Mouse (Mus musculus): Measurements from ENCODE around the gene Slc6a1. TPM values are rescaled to one million over a fixed set of nuclear protein-coding genes. Genes with fewer than 3 reads are reported as not detected.

The Slc6a1 gene
- total RNA-seq, 2 experiments from 2014 or later: 303 to 326 TPM

DNA sequence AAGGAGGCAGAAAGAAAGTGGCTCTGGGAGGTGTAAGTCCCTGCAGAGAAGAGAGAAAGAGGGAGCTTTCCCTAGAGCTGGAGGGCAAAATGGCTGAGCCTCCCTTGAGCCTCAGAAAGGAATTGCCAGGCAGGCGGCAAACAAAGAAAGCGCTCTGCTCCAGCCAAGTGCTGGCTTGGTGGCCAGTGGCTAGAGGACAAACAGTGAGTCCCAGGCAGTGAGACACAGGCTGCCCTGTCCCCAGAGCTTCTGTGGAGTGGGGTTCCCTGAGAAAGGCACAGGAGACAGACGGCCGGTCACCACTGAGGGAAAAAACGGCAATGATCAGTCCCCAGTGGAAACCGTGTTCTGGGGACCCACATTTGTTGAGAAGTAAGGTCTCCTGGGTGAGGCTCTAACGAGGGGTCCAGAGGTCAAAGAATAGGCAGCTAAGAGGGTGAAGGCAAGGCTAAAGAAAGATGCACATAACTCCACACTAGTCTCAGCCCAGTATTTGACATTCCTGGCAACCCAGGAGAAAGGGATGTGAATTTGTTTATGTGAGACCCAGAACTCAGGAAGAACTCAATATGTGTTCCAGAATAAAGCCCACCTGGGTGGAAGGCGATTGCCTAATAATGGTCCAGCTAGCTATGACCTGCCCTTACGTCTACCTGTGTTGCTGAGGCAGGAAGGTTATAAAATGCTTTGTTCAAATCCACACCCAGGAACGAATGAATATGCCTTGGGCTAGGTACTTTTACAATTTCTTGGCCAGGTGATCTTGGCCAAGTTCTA lies 1.7 kb downstream of the Slc6a1 start:
- intact Hi-C loops (cut with DNase I): no loop called here
- peak; percentile 60 to 62 for DNase-seq (ENCODE audit: low spot score in 2 of 2)

DNA sequence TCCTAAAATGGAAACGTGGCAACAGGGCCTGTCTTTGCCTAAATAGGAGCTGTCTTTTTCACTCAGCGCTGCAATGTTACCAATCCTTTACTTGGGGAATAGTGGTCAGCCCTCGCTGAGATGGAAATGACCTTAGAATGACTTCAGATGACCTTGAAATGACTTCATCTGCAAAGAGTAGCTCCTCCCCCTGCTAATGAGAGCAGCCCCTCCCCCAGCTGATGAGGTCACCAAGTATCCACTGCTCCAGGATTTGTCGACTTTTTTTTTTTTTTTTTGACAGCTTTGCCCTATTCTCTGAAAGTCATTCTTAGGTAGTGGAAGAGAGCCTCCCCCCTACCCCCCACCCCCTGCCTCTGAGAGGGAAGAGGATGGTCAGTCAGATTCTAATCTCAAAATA lies 3.0 kb downstream of the Slc6a1 start:
- DNase-seq (ENCODE audit: low spot score in 2 of 2): no peak
- intact Hi-C loops (cut with DNase I): no loop called here

DNA sequence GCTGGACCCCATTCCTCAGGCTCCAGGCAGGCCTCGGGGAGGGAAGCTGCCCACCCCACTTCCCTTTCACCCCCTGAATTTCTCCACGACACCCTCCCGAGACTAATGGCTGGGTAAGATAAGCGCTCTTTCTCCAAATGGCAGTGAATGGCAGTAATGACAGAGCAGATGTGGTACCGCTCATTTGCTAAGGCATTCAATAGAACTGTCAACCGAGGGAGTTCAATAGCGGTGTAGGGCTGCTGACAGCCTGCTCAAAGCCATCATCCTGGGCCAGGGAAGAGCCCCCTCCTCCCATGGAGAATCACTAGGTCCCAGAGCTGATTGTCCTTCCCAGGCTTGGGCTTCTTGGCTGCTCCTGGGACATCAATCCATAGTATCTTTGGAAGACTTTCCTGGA lies 6.7 kb downstream of the Slc6a1 start:
- intact Hi-C loops (cut with DNase I): no loop called here
- DNase-seq (ENCODE audit: low spot score in 2 of 2): no peak

DNA sequence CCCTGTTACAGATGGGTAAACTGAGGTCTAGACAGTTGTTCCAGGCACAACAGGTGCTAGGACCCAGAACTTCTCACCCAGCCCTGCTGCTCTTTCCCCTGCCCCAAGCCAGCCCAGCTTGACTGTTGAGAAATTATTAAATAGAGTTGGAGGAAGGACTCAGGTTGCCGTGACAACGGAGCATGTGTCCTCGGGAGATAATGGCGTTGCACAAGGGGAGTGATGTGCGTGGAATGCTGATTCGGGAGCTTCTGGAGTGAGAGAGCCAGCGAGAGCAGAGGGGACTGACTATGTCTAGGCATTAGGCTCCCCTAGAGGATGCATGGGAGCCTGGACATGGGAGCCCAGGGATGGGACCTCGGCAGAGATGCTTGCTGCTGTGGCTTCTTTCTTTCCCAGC lies 7.7 kb downstream of the Slc6a1 start:
- intact Hi-C loops (cut with DNase I): no loop called here
- peak; percentile 68 to 71 for DNase-seq (ENCODE audit: low spot score in 2 of 2)

DNA sequence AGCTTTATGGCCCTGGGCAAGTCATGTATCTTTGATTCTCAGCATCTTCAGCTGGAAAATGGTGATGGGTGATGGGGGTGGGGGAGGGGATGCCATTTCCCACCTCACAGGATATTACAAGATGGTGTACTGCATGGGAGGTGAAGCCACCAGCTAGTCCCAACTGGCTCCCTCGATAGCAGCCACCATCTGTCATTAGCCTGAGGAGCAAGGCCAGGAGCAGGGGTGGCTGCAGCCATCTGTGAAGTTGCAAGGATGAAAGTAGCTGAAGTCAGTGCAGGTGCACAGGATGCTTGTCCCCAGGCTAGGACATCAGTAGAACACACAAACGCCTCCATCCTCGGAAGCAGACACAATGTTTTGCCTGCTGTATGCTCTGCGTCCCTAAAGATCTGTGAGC lies 8.5 kb downstream of the Slc6a1 start:
- no peak for DNase-seq (ENCODE audit: low spot score in 2 of 2)
- intact Hi-C loops (cut with DNase I): no loop called here

DNA sequence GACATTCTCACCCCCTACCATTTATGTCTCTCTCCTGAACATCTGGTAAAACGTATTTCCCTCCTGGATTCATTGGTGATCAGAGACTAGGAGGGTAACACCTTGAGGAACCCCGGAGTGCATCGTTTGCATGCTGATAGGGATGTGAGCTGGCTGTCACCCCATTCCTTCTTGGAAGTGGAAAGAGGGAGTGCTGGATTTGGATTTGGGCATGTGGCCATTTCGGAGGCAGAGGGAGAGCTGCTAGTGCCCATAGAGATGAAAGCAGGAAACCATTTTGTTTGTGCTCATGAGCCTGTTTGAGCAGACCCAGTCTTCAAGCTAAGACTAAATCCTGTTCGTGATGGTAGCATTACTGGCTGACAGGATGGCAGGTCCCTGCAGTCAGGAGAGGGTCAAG lies 9.0 kb downstream of the Slc6a1 start:
- intact Hi-C loops (cut with DNase I): no loop called here
- DNase-seq (ENCODE audit: low spot score in 2 of 2): peak in 1 of 2 experiments; percentile 28

DNA sequence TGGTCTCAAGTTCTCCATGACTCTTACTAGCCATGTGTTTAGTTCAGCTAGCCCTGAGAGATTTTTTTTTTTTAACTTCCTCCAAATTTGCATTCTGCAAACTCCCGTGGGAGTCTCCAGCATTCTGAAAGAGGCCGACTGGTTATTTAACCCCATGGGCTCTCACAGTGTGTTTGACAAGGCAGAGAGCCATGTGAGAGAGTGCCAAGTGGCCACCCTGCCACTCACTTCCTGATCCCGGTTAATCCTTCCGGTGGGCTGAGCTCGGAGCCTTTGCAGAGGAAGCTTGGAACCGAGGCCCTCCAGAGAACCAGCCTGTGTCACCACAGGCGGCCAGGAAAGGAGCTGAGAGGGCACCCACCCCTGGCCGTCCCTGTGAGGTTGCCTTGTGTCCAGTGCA lies 11.1 kb downstream of the Slc6a1 start:
- intact Hi-C loops (cut with DNase I): no loop called here
- DNase-seq (ENCODE audit: low spot score in 2 of 2): peak in 1 of 2 experiments; percentile 53

DNA sequence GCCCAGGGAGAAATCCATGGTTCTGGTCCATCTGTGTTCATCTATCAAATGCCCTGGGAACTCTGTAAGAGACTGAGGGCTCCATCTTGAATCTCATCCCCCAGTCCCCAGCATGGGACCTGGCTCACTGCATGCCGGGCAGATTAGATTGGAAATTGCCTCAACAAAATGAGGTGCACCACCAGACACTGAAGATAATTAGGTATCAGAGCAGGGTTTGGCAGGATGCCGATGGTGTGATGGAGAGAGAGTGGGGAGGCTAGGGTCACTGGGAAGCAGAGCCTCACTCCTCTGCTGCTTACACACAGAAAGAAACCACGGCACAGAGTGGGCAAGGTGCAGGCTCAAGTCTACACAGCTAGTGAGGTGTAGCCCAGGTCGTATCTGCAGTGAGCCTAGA lies 12.7 kb downstream of the Slc6a1 start:
- no peak for DNase-seq (ENCODE audit: low spot score in 2 of 2)
- intact Hi-C loops (cut with DNase I): no loop called here

DNA sequence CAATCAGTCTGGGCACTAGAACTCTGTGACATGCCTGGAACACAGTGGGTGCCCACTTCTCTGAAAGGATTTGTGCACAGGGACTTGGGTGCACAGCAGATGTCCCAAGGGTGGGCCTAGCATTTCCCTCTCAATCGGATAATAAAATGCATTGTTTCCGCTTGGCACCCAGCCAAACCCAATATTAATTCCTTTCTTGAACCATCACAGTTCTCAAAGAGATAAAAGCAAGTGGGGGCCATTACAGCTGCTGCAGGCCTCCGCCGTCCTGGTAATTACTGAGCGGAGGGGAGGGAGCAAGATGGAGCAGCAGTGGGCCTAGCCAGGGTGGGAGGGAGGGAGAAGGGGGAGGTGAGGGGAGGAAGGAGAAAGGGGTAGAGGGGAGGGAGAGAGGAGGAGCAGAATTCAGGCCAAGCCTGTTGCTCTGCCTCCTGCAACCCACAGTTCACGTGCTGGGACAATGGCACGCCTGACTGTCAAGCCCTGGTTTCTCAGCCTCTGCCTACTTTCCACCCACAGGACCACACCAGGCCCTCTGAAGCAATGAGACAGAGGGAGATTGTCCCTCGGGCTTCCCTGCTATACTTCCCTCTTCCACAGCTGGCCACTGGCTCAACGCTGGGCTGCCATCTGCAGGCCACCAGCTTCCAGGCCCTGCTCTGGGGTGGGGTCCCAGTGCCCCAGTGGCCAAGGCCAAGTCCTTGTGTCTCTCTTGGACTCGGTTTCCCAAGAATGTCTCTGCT lies 15.0 kb downstream of the Slc6a1 start:
- peak in 1 of 2 experiments; percentile 32 for DNase-seq (ENCODE audit: low spot score in 2 of 2)

DNA sequence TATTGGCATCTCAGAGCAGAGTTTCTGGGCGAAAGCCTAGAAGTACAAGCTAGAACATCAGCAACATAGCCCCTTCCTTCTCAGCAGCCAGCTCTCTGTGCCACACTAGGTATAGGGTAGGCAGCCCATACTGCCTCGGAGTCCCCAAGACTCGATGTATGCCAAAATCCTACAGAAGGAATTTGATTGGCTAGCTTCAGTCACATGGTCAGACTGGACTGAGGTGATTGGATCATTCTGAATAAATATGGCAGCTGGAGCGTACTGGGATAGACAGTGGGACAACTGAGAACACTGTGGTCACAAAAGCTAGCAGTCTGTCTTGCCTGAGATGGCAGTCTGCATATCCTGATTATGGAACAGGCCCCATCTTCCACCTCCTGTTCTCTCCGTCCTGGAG lies 17.3 kb downstream of the Slc6a1 start:
- intact Hi-C loops (cut with DNase I): no loop called here
- no peak for DNase-seq (ENCODE audit: low spot score in 2 of 2)

More for the DNA sequence above, 15.0 kb downstream of the Slc6a1 start:
- intact Hi-C loops (cut with DNase I): no loop called here

DNA sequence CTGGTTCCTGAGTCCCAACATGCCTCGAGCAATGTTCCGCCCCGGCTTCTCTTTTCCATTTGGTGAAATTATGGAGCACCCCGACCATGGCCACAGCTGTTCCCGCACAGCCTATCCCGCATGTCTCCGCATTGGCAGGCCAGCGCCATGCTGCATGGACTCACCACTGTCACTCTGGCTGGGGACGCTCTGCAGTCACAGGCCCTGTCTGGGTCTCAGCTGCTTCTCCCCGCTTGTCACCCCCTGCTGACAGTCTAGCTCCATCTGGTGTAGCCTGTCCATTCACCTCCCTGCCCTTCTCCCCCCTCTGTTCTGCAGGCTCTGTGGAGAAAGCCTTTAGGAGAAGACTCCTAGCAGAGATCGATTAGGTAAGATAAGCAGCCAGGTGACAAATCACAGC lies 18.3 kb downstream of the Slc6a1 start:
- intact Hi-C loops (cut with DNase I): no loop called here
- no peak for DNase-seq (ENCODE audit: low spot score in 2 of 2)

DNA sequence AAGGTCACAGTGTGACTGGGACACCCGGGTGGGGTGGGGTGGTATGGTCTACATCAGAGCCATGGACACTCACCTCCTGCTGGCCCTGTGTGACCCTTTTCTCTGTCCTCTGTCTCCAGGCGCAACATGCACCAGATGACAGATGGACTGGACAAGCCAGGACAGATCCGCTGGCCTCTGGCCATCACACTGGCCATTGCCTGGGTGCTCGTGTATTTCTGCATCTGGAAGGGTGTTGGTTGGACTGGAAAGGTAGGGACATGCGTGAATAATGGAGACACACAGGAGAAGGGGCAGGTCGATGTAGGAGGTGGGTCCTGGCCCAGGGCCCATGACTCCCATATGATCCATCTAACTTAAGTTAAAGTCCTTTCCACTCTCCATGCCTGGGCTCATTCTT lies 22.2 kb downstream of the Slc6a1 start:
- no peak for DNase-seq (ENCODE audit: low spot score in 2 of 2)
- intact Hi-C loops (cut with DNase I): no loop called here

DNA sequence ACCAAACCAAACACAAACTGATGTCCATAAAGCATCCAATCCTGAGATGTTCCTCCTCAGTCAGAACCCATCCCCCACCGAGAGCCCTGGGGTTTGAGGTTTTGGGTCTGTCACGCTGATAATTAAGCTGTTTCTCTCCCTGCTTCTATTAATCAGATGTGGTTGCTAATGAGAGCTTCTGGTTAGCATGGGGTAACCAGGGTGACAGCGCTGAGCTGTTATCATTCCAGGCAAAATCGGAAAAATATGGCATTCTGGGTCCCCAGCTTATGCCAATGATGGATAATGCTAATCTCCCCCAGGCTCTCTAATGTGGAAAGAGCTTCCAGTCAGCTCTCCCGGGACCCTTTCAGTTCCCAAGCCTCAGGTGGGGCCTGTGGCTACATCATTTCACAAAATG lies 38.1 kb downstream of the Slc6a1 start:
- intact Hi-C loops (cut with DNase I): loop anchor here (5.0 kb wide), 1 partner anchor 98 kb away; no protein-coding TSS in a partner anchor
- DNase-seq (ENCODE audit: low spot score in 2 of 2): no peak

DNA sequence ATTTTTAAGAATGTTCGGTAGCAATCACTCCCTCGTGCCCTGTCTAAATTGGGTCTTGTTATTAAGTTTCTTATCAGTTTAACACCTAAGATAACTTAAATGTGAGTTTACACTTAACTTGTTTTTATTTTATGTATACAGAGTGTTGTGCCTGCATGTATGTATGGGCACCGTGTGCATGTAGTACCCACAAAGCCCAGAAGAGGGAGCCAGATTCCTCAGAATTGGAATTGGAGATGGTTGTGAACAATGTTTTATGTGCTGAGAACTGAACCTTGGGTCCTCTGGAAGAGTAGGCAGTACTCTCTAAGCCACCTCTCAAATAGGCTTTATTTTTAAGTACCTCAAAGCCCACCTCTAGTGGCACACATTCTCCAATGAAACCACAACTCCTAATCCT lies 38.7 kb downstream of the Slc6a1 start:
- DNase-seq (ENCODE audit: low spot score in 2 of 2): no peak

DNA sequence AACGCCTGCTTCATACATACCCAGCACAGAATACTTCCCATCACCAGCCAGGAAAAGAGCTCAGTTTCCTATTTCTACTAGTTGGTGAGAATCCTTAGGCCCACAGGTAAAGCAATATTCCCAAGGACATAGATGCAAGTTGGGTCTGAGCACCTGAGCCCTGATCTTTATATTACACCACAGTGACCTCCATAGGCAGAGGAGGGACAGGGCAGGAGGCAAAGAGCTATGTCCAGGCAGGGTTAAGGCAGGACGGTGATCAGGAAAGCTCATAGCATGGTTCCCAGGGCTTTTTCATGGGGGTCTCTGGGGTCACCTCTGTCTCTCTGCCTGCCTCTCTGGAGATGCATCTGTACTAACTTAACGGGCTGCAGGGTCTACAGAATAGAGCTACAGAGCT lies 40.5 kb downstream of the Slc6a1 start:
- no peak for DNase-seq (ENCODE audit: low spot score in 2 of 2)
- intact Hi-C loops (cut with DNase I): loop anchor here (5.0 kb wide), 1 partner anchor 101 kb away; no protein-coding TSS in a partner anchor

More for the DNA sequence above, 38.7 kb downstream of the Slc6a1 start:
- intact Hi-C loops (cut with DNase I): loop anchor here (5.0 kb wide), 1 partner anchor 99 kb away; no protein-coding TSS in a partner anchor

DNA sequence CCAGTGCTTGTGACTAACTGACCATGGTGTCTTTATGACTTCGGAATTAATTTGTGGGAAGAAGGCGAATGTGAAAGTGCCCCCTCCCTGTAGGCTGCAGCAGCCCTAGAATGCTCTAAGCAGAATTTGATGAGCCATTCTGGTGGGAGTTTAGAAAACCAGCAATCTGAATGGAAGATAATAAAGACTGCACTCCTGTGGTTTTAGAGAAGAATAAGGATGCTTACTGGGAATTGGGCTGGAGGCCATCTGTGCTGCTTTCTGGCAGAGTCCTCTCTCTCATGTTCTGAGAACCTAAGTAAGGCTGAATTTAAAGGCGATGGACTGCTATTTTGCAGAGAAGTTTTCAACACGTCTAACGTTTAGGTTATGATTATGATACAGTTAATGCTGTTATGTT lies 42.4 kb downstream of the Slc6a1 start:
- DNase-seq (ENCODE audit: low spot score in 2 of 2): peak in 1 of 2 experiments; percentile 54
- intact Hi-C loops (cut with DNase I): loop anchor here (5.0 kb wide), 1 partner anchor 103 kb away; no protein-coding TSS in a partner anchor

DNA sequence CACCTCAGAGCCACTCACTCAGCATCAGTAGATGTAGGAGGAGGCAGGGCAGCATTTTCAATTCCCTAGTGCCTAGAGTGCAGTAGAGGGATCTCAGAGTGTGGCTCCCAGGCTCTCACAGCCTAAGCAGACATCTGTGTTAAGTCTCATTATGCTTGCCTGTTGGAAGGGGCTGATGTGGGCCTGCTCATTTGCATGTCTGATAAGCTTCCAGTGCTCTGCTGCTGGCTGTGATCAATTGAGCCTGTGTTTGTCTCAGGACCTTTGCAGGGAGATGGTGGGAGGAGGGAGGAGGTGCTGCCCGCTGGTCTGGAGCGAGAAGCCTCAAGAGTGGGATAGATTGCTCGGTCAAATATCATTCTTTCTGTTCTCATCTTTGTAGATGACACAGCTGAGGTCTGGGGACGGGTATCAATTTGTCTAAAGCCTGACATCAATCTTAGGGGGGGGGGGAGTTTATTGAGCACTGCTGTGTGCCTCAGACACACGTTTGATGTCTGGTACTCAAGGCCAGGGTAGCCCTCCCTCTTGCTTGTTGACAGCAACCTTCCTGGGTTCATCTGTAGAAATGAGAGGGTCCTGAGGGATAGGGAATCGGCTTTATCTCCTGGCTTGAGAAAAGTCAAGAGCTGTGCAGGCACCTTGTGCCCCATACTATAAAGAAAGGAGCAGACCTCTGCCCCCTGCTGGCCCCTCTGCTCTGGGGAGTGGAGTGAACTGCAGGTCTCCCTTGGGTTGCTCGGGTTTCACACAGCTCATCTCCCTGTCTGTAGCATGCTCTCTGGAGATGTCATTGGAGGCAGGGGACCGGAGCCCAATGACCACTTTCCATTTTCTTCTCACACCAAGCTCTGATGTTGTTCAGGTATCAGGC lies 47.4 kb downstream of the Slc6a1 start:
- DNase-seq (ENCODE audit: low spot score in 2 of 2): peak in 1 of 2 experiments; percentile 30
- intact Hi-C loops (cut with DNase I): no loop called here

DNA sequence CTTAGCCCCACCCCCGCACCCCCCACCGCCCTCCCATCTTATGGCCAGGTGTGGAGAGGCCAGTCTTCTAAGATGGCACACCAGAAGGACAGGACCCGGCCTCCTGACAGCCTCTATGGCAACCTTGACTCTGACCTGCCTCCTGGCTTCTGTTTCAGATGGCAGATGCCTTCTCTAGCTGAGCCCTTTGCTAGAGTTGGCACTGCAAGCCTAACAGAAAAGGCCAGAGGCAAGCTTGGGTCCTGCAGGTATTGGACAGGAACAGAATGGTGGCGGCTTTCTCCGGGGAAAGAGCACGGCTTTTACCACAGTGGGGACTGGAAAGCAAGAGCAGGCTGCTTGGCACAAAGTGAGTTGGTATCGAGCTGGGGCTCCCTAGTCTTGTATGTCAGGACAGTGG lies 49.5 kb downstream of the Slc6a1 start:
- no peak for DNase-seq (ENCODE audit: low spot score in 2 of 2)
- intact Hi-C loops (cut with DNase I): no loop called here

DNA sequence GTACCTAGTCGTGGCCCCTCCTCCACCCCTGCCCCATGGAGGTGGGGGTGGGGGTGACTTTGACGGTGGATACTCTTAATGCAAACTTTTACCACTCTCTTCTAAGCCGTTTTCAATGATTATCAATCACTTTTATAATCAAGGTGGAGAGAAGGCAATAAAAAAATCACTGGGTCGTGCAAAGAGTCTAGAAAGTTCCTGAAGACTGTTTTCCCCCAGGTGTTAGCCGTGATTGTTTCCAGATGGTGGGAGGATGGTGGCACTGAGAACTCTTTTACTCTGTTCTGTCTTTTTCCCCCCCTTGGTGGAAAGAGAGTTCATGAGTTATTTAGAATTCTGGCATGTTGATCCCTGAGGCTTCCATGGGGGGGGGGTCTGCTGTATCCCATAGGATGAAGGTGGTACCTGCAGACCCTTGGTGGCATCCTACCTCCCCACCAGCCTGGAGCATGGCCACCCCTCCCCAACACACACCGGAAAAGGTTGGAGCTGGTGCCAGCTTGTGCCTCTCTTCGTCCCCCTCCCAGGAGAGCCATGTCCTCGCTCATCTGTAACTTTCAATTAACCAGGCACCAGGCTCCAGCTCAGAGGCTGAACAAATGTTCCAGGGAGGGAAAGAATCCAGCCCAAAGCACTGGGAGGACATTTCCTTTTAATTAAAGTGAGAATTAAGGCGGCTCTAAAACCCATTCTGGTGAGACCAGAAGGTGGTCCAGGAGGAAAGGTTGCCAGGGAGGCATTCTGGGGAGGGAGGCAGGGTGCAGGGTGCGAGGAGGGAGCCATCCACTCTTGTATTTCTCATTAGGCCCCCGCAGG lies 53.9 kb downstream of the Slc6a1 start:
- intact Hi-C loops (cut with DNase I): no loop called here
- DNase-seq (ENCODE audit: low spot score in 2 of 2): no peak

All from left cerebral cortex, postnatal 25 days (tissue).